Mouse (Mus musculus) heart, adult 18-20 months (tissue): ENCODE measurements around the gene Man2b2. TPM values are rescaled to one million over a fixed set of nuclear protein-coding genes. Genes with fewer than 3 reads are reported as not detected.

Experiments
- DNase-seq, 2 experiments: peaks; one replicate each; pipeline ENCODE4 v3.0.0; 2021 to 2022; ENCODE audit warnings: mixed read lengths in 1 of 2
- total RNA-seq, 2 experiments: library from RNA; stranded (reverse); gene quantifications; 2 replicates each; pipeline ENCODE4 v1.2.3; 2021

Gene Man2b2
- total RNA-seq, 2 experiments from 2014 or later = 24.6 to 27.4 TPM

- DNase-seq = no peak
Measured at GRCm38 (mm10) chr5:36766958-36767703, 63.3 kb downstream of the Man2b2 start.

GRCm38 (mm10) chr5:36759848-36760247 is 70.6 kb downstream of the Man2b2 start:
- DNase-seq = no peak

GRCm38 (mm10) chr5:36757033-36757432 is 73.4 kb downstream of the Man2b2 start:
- no peak for DNase-seq

Other genes starting within 250 kb of the Man2b2 start
- 10 to 100 TPM; 13.4 to 14.6 TPM for gene Tbc1d14, start 237.4 kb downstream of the Man2b2 start, total RNA-seq
- 10 to 100 TPM; 85.9 to 89.3 TPM for gene D5Ertd579e, start 134.6 kb downstream of the Man2b2 start, total RNA-seq
- 10 to 100 TPM; 14.0 to 14.2 TPM for gene Bloc1s4, start 82.0 kb downstream of the Man2b2 start, total RNA-seq
- 100 to 1,000 TPM; 282 to 304 TPM for gene Mrfap1, start 33.9 kb downstream of the Man2b2 start, total RNA-seq
- 1 to 10 TPM; 4.7 to 4.9 TPM for gene Ppp2r2c, start 37.9 kb upstream of the Man2b2 start, total RNA-seq
- 10 to 100 TPM; 84.6 to 86.4 TPM for gene Wfs1, start 158.6 kb upstream of the Man2b2 start, total RNA-seq